Mouse (Mus musculus) MEL-GATA-1-ER (cell line): ENCODE data around the gene Nars2.
A peak's percentile ranks its signal among the peaks of the same experiment; 100 is the strongest.

ENCODE experiments used
- DNase-seq: peaks from one replicate; pipeline ENCODE4 v3.0.0-alpha.2; 2012; ENCODE audit warnings: low read depth; ENCODE audit errors: extremely low read depth

Nars2 gene

GRCm38 (mm10) chr7:96971027-96971996 is 20.0 kb downstream of the Nars2 start:
- DNase-seq = peak; percentile 44

GRCm38 (mm10) chr7:96972138-96972904 is 21.0 kb downstream of the Nars2 start:
- DNase-seq = no peak

- DNase-seq = no peak
These were observed 24.6 kb downstream of the Nars2 start for GRCm38 (mm10) chr7:96975914-96976313.

- no peak for DNase-seq
These were observed 25.9 kb downstream of the Nars2 start for GRCm38 (mm10) chr7:96977209-96977608.

GRCm38 (mm10) chr7:96981366-96981765 is 30.1 kb downstream of the Nars2 start:
- DNase-seq = no peak

GRCm38 (mm10) chr7:96983660-96984347 is 32.5 kb downstream of the Nars2 start:
- no peak for DNase-seq

GRCm38 (mm10) chr7:96985798-96986197 is 34.5 kb downstream of the Nars2 start:
- no peak for DNase-seq

GRCm38 (mm10) chr7:96986795-96987445 is 35.6 kb downstream of the Nars2 start:
- DNase-seq = no peak

- DNase-seq = no peak
These were observed 36.4 kb downstream of the Nars2 start for GRCm38 (mm10) chr7:96987676-96988075.

- no peak for DNase-seq
These were observed 61.7 kb downstream of the Nars2 start for GRCm38 (mm10) chr7:97012956-97013355.

GRCm38 (mm10) chr7:97018005-97018404 is 66.7 kb downstream of the Nars2 start:
- DNase-seq = no peak

GRCm38 (mm10) chr7:97018418-97018817 is 67.1 kb downstream of the Nars2 start:
- no peak for DNase-seq

- no peak for DNase-seq
These were observed 68.0 kb downstream of the Nars2 start for GRCm38 (mm10) chr7:97019303-97019702.

GRCm38 (mm10) chr7:97026772-97027358 is 75.6 kb downstream of the Nars2 start:
- peak; percentile 44 for DNase-seq

GRCm38 (mm10) chr7:97029151-97029550 is 77.8 kb downstream of the Nars2 start:
- no peak for DNase-seq

GRCm38 (mm10) chr7:97032412-97032811 is 81.1 kb downstream of the Nars2 start:
- DNase-seq = no peak

- DNase-seq = no peak
These were observed 88.3 kb downstream of the Nars2 start for GRCm38 (mm10) chr7:97039641-97040040.

GRCm38 (mm10) chr7:97041868-97042449 is 90.7 kb downstream of the Nars2 start:
- no peak for DNase-seq

- DNase-seq = no peak
These were observed 91.7 kb downstream of the Nars2 start for GRCm38 (mm10) chr7:97042981-97043380.

- no peak for DNase-seq
These were observed 109.7 kb downstream of the Nars2 start for GRCm38 (mm10) chr7:97060966-97061365.
